Mouse (Mus musculus): ENCODE results near the gene Gstcd.

Gstcd gene

DNA sequence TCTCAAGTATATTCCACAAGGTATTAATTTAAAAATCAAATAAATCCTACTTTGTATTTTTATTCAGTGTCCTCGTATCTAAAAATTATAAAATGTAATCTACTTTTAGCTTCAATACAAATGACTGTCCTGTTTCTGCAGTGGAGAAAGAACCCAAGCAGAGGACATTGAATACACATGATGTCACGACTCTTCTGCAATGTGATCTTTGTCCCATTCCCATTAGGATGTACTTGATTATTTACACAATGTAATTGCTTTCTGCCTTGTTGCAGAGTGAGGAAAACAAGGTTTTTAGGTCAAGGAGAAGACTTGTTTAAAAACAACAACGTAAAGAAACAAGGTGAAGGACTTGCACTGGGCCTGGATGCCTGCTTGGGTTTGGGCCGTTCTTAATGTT is 84.6 kb downstream of the Gstcd start:
- no peak for DNase-seq

- DNase-seq = no peak
Measured at GRCm38 (mm10) chr3:132996299-132996698, 95.5 kb downstream of the Gstcd start.

DNA sequence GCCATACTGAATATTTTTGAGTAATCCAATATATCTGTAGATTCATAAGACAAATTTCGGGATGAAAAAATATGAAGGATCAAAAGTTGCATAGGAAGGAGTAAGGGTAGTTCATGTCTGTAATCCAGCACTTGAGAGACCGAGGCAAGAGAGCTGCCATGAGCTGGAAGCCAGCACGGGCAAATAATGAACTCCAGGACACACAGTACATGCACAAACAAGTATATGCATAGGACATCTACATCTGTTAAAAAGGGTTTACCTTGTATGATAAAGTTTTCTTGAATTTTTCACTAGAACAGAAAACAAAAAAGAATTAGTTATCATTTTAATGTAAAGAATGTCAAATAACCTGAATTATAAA is 95.9 kb downstream of the Gstcd start:
- no peak for DNase-seq

- DNase-seq = no peak
Measured at GRCm38 (mm10) chr3:132995172-132995903, 96.5 kb downstream of the Gstcd start.

- no peak for DNase-seq
Measured at GRCm38 (mm10) chr3:132986188-132986587, 105.6 kb downstream of the Gstcd start.

DNA sequence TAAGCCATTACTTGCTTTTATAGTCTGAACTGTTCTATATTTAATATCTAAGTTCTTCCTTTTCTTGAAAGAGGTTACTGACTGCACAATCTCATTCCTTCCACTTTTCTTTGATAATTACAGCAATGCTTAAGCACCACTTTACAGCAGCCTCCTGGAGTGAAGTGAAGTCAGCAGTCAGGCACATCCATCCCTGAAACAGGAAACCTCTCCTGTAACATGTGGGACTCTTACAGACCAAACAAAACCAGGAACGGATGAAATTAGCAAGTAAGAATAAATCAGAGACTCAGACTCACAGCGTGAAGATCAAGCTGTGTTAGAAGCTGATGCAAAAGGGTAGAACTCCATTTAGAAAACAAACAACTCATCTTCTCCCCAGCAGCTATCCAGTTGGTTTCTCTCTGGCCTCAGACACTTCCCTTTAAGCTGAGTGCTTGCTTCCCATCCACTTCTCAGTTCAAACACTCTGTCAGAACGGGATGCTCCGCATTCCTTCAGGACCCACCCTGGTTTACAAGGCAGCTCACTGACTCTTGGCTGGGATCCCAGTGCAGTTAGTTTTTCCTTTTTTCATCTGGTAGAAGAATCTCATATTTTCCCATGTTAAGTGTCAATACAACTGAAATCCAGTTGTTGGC is 107.9 kb downstream of the Gstcd start:
- DNase-seq = no peak

DNA sequence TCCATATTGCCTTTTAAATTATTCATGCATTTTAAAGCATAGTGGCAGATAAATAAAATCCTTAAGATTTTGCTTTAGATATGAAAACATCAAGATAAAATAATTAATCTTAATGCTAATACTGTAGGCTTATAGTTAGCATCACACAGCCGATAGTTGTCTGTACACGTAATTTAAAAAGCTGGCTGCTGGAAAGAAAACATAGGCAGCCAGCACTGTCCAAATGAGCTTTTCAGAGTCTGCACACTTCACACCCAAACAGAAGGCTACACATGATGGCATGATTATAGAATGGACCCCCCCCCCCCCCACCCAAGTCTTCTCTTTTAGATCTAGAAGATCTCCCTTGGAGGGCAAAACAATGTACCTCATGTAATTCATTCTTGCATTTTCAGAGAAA is 109.9 kb downstream of the Gstcd start:
- DNase-seq = no peak

DNA sequence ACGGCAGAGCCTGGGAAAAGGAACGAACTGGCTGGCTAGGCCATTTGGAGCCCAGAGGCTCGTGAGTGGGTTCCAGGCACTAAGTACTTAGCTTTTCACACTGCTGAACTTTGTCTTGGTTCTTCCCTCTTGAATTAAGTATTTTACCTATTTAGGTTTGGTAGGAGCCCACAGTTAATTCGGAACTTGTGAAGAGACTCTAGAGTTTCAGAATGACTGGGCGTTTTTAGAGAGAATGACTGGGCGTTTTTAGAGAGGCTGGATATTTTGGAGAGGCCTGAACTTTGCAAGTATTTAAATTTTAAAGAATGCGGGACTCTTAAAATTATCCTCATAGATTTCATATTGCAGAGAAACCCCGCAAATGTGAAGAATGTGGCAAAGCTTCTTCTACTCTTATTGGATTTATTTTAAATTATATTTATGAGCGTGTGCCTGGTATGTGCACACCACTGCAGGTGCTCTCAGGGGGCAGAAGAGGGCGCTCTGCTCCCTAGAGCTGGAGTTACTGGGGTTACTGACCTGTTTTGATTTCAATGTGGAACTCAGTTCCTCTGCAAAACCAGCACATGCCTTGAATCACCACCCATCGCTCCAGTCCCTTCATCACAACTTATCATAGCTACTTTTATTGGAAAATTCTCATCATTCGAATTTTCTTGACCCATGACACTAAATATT is 111.9 kb downstream of the Gstcd start:
- no peak for DNase-seq

- no peak for DNase-seq
Measured at GRCm38 (mm10) chr3:132966255-132966654, 125.6 kb downstream of the Gstcd start.

GRCm38 (mm10) chr3:132964715-132965507 is 126.9 kb downstream of the Gstcd start:
- DNase-seq = no peak

GRCm38 (mm10) chr3:132962631-132963361 is 129.0 kb downstream of the Gstcd start:
- no peak for DNase-seq

DNA sequence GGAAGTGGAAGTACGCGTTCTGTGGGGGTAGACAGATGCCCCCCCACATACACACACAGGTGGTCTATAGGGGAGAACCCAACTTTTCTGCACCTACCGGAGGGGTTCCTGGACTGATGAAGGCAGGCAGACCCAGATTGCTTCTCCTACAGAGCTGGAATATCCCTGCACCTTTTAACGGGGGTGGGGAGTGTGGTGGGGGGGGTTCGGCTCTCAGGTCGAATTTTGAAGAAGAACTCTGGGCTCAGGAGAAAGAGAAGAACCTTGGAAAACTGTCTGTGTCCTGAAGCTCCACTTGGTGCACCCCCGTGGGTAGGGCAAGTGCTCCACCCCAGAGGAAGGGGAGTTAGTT is 141.3 kb downstream of the Gstcd start:
- no peak for DNase-seq

GRCm38 (mm10) chr3:132949791-132950528 is 141.9 kb downstream of the Gstcd start, which contains the start of gene Npnt:
Gene Npnt, minus strand, starts transcription at chr3:132950291.
- DNase-seq = no peak

GRCm38 (mm10) chr3:132949380-132949790 is 142.4 kb downstream of the Gstcd start:
- DNase-seq = no peak

GRCm38 (mm10) chr3:132948298-132948795 is 143.5 kb downstream of the Gstcd start:
- no peak for DNase-seq

DNA sequence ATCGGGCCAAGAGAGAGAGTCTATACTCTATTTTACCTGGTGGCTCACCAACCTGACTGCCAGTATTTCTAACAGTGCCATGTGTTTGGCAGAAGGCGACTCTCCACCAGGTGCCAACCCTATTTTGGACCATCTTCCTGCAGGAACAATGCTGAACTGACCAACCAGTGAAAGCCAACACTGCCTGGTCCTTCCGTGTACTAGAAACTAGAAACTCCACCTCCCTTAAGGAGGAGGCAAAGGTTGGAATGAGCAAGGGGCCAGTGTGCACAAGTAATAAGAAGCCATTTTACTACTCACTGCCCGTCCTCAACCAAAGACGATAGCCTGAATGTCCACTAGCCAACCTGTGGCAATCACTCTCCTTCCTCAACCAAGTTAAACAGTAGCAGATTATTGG is 145.7 kb downstream of the Gstcd start:
- no peak for DNase-seq

DNA sequence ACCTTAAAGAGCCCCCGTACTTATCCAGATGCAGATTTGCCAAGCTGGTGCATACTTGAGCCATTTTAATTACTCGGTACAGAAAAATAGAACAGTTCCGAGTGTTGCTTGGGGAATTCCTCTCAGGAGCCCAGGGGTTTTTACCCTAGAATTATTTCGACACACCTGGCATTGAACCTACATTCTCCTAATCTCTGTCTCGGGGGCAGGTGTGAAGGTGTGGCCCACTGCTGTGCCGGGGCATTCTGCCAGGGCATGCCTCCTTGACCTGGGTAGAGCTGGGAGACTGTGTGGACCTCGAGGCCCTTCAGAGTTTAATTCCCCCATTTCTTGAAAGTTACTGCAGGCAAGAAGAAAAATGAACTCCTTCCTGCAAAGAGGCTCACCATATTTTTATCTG is 146.2 kb downstream of the Gstcd start:
- DNase-seq = no peak

- no peak for DNase-seq
Measured at GRCm38 (mm10) chr3:132944609-132945008, 147.2 kb downstream of the Gstcd start.

GRCm38 (mm10) chr3:132944193-132944592 is 147.6 kb downstream of the Gstcd start:
- DNase-seq = no peak

DNA sequence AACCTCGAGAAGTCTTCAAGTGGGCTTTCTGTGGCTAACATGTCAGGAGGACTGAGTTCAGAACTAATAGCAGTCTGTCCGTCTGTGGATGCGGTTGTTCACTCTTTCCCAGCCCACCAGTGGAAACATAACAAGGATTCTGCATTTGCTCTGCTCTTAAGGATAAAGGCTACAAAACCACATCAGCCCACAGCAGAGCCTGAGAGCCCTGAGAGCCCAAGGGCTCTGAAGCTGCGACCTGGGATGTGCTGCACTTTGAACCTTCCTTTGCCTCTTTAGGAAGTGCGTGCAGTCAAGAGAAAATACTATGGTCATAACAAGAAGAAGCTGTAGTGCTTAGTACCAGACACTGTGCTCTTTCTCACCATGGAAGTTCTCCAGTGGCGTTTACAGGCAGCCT is 149.1 kb downstream of the Gstcd start:
- DNase-seq = no peak

DNA sequence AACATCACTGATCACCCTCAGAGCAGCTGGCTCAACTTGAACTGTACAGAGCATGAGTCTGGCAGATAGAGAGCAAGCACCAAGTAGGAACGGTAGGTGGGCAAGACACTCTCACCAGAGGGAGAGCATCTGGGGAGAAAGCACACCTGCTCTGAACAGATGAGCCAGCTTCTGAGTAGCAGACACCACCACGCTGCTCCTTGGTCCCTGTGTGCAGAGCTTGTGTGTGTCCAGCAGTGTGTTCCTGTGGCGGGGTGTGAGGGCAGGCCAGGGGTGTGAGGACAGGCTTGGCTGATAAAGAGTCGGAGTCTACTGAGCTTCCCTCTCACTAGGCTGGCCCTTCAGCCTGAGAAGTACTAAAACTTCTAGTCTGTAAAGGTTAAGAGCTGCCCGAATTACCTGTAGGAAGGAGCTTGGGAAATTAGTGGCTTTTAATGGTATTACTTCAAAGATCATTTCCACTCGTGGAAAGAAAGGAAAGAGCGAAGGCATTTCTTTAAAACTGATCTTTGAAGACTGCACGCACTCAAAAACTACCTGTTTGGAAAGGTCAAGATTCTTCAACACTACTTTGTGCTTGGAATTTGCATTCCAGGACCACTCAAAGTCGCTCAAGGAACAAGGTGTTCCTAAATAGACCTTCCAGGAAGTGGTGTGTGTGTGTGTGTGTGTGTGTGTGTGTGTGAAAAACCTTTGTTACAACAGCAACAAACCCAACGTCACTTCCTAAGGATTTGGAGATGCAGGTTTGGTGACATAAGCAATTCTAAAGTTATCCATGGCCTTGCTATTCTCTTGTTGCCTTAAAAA is 151.4 kb downstream of the Gstcd start:
- DNase-seq = no peak
